Mouse (Mus musculus) liver, adult (tissue): Measurements from ENCODE around the gene Aip.

Experiments used
- GATA4 ChIP-seq: IDR thresholded peaks from 2 replicates; pipeline ENCODE4 v1.6.1; 2014; ENCODE audit warnings: mild to moderate bottlenecking, low read length; ENCODE audit not compliant: insufficient replicate concordance

The Aip gene

GRCm38 (mm10) chr19:4095802-4096201, 29.9 kb downstream of the Aip start:
- TF ChIP-seq GATA4 = no peak

- no peak for TF ChIP-seq GATA4
Measured at GRCm38 (mm10) chr19:4094774-4095303, 30.8 kb downstream of the Aip start.

- TF ChIP-seq GATA4 = no peak
Measured at GRCm38 (mm10) chr19:4094348-4094747, 31.3 kb downstream of the Aip start.

- no peak for TF ChIP-seq GATA4
Measured at GRCm38 (mm10) chr19:4093772-4094171, 31.9 kb downstream of the Aip start.

- TF ChIP-seq GATA4 = no peak
Measured at GRCm38 (mm10) chr19:4092750-4093149, 32.9 kb downstream of the Aip start.

GRCm38 (mm10) chr19:4091383-4091782, 34.3 kb downstream of the Aip start:
- no peak for TF ChIP-seq GATA4

- no peak for TF ChIP-seq GATA4
Measured at GRCm38 (mm10) chr19:4090446-4090845, 35.2 kb downstream of the Aip start.

- TF ChIP-seq GATA4 = no peak
Measured at GRCm38 (mm10) chr19:4089128-4089527, 36.5 kb downstream of the Aip start.

GRCm38 (mm10) chr19:4088146-4088545, 37.5 kb downstream of the Aip start:
- TF ChIP-seq GATA4 = no peak

- no peak for TF ChIP-seq GATA4
Measured at GRCm38 (mm10) chr19:4087090-4087489, 38.6 kb downstream of the Aip start.

- TF ChIP-seq GATA4 = no peak
Measured at GRCm38 (mm10) chr19:4086156-4086555, 39.5 kb downstream of the Aip start.

- TF ChIP-seq GATA4 = no peak
Measured at GRCm38 (mm10) chr19:4084984-4085383, 40.7 kb downstream of the Aip start.

GRCm38 (mm10) chr19:4083826-4084225, 41.8 kb downstream of the Aip start:
- no peak for TF ChIP-seq GATA4

GRCm38 (mm10) chr19:4083316-4083715, 42.3 kb downstream of the Aip start:
- TF ChIP-seq GATA4 = no peak

- no peak for TF ChIP-seq GATA4
Measured at GRCm38 (mm10) chr19:4082219-4082965, 43.3 kb downstream of the Aip start.

GRCm38 (mm10) chr19:4081394-4081793, 44.3 kb downstream of the Aip start, which contains the start of gene Cabp2:
Gene Cabp2, plus strand, starts transcription at chr19:4081578.
- no peak for TF ChIP-seq GATA4

- TF ChIP-seq GATA4 = no peak
Measured at GRCm38 (mm10) chr19:4080511-4081009, 45.1 kb downstream of the Aip start.

GRCm38 (mm10) chr19:4079594-4079993, 46.1 kb downstream of the Aip start:
- TF ChIP-seq GATA4 = no peak
